Mouse (Mus musculus): Measurements from ENCODE around the gene Abraxas1. TPM values are rescaled to one million over a fixed set of nuclear protein-coding genes. Genes with fewer than 3 reads are reported as not detected.

Gene Abraxas1
- total and polyA plus RNA-seq, 2 experiments from 2014 or later = 7.3 to 8.7 TPM

DNA sequence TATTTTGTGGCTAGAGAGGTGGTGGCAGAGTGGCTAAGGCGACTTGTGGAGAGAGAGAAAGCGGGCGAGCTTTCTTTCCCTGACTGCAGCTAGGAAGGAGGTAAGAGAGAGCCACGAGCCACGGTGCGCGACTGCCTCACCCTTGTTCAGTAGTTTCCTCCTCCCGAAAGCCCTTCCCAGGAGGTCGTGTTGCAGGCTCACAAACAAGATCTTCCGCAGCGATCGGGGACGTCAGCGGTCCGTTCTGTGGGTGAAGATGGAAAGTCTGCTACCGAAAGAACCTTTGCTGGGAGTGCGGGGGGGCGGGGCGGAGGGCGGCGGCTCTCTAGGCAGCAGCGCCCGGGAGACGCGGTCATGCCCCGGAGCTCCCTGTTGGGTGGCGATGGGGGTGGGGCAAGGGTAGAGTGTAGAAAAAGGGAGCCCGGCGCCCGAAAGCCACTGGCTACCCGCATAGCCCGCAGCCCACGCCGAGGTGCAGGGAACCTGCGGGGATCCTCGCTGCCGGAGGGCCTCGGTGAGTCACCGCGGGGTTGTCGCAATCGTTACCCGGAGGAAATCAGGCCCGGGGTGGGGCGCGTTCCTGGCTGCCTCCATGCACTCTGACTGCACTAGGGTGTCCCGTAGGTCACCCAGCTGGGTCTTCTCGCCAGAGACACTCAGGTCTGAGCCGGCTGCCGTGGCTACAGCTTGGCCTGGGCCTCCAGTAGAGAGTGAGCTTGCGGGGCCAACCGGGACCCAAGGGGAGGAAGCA, 25.3 kb upstream of the Abraxas1 start:
- Histone ChIP-seq H3K4me2 (ENCODE audit: low read depth, low read length, poor library complexity, severe bottlenecking) (peak overlapping the region; percentile 99), H3K27ac (ENCODE audit: low read depth, low read length) (no peak overlapping the region), H3K27me3 (ENCODE audit: insufficient read depth, low read length) (peaks cover 39% of the 10 kb centered on the region), H3K36me3 (ENCODE audit: insufficient read depth, low read length) (no peaks in the 10 kb centered on the region), H3K4me3 (ENCODE audit: low read depth, low read length) (peak overlapping the region; percentile 61), H3K4me1 (ENCODE audit: insufficient read depth, low read length) (no peaks in the 10 kb centered on the region), H3K9me3 (ENCODE audit: low read length) (no peaks in the 10 kb centered on the region), H3K9ac (replicated peaks; ENCODE audit: low read length, poor library complexity, severe bottlenecking) (peak overlapping the region; percentile 62)
- no peak for TF ChIP-seq CTCF (IDR thresholded peaks at IDR 0.05)
- under 1% methylated on average over 50 of the region's 52 CpGs for WGBS
- DNase-seq (ENCODE audit: low spot score) (peak; percentile 14), ATAC-seq (ENCODE audit: low FRiP score) (peak; percentile 72)

DNA sequence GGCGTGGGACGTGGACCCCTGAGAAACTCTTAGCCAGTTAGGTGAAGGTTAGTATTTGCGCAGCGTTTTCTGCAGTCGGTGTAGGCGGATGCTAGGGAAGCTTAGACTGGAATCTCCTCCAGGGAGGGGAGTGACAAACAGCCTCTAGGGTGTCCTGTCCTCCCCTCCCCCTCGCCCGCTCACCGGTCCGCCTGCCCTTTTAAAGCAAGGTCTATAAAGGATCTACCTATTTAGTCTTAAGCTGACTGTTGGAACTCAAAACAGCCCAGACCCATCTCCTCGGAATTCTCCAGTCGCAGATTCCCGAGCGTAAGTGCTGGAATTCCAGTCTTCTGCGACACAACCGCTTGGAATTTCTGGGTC, 24.7 kb upstream of the Abraxas1 start, which contains the start of gene Gpat3:
Gene Gpat3 (plus strand): TSS at position 229 of the 363 bp plus-strand sequence.
- ATAC-seq (ENCODE audit: low FRiP score) (no peak), DNase-seq (ENCODE audit: low spot score) (peak; percentile 10)
- peak within 1 kb of the TSS; percentile 61 for H3K4me3 ChIP-seq (ENCODE audit: low read depth, low read length)
- peaks cover 39% of the 10 kb centered on the region for H3K27me3 ChIP-seq (ENCODE audit: insufficient read depth, low read length)
- H3K4me2 ChIP-seq (ENCODE audit: low read depth, low read length, poor library complexity, severe bottlenecking) = peak within 1 kb of the TSS; percentile 99
- no peaks in the 10 kb centered on the region for H3K9me3 ChIP-seq (ENCODE audit: low read length)
- no peak within 1 kb of the TSS for H3K27ac ChIP-seq (ENCODE audit: low read depth, low read length)
- H3K36me3 ChIP-seq (ENCODE audit: insufficient read depth, low read length) = no peaks in the 10 kb centered on the region
- TF ChIP-seq CTCF (IDR thresholded peaks at IDR 0.05) = no peak
- peak within 1 kb of the TSS; percentile 62 for H3K9ac ChIP-seq (replicated peaks; ENCODE audit: low read length, poor library complexity, severe bottlenecking)
- no peaks in the 10 kb centered on the region for H3K4me1 ChIP-seq (ENCODE audit: insufficient read depth, low read length)
- WGBS = under 1% methylated on average over 16 of the region's 16 CpGs

GRCm38 (mm10) chr5:100844485-100844884, 23.7 kb upstream of the Abraxas1 start:
- no peak overlapping the region for H3K9ac ChIP-seq (replicated peaks; ENCODE audit: low read length, poor library complexity, severe bottlenecking)
- 63% methylated on average over 3 of the region's 3 CpGs for whole genome bisulfite sequencing
- no peaks in the 10 kb centered on the region for H3K36me3 ChIP-seq (ENCODE audit: insufficient read depth, low read length)
- DNase-seq (ENCODE audit: low spot score) (no peak), ATAC-seq (ENCODE audit: low FRiP score) (no peak)
- TF ChIP-seq CTCF (IDR thresholded peaks at IDR 0.05) = no peak
- H3K4me3 ChIP-seq (ENCODE audit: low read depth, low read length) = no peak overlapping the region
- H3K4me2 ChIP-seq (ENCODE audit: low read depth, low read length, poor library complexity, severe bottlenecking) = no peak overlapping the region
- no peaks in the 10 kb centered on the region for H3K4me1 ChIP-seq (ENCODE audit: insufficient read depth, low read length)
- no peaks in the 10 kb centered on the region for H3K9me3 ChIP-seq (ENCODE audit: low read length)
- H3K27me3 ChIP-seq (ENCODE audit: insufficient read depth, low read length) = peaks cover 39% of the 10 kb centered on the region
- H3K27ac ChIP-seq (ENCODE audit: low read depth, low read length) = no peak overlapping the region

DNA sequence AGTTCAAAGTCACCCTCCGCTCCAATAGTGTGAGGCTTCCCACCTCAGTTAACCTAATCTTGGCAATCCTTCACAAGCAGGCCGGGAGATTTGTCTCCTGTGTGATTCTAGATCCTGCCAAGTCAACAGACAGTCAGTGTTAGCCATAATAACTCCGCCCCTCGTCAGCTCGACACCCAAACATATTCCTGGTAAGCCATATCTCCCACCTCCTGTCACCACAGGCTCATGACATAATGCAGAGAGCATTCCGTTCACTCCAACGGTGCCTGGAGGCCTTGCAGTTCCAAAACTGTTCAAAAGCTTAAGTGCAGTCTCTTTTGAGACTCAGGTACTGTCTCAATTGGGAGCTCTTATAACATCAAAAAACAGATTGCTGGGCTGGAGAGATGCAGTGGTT, 17.1 kb upstream of the Abraxas1 start:
- Histone ChIP-seq H3K4me1 (ENCODE audit: insufficient read depth, low read length) (no peaks in the 10 kb centered on the region), H3K27me3 (ENCODE audit: insufficient read depth, low read length) (peaks cover 1% of the 10 kb centered on the region; the same call in 1 of the 2 replicates), H3K9me3 (ENCODE audit: low read length) (no peaks in the 10 kb centered on the region), H3K4me3 (ENCODE audit: low read depth, low read length) (no peak overlapping the region), H3K27ac (ENCODE audit: low read depth, low read length) (no peak overlapping the region), H3K4me2 (ENCODE audit: low read depth, low read length, poor library complexity, severe bottlenecking) (no peak overlapping the region), H3K9ac (replicated peaks; ENCODE audit: low read length, poor library complexity, severe bottlenecking) (no peak overlapping the region), H3K36me3 (ENCODE audit: insufficient read depth, low read length) (no peaks in the 10 kb centered on the region)
- no peak for ATAC-seq (ENCODE audit: low FRiP score)
- no peak for DNase-seq (ENCODE audit: low spot score)
- TF ChIP-seq CTCF (IDR thresholded peaks at IDR 0.05) = no peak
- WGBS = 88% methylated on average over 7 of the region's 7 CpGs

GRCm38 (mm10) chr5:100835862-100836538, 15.2 kb upstream of the Abraxas1 start:
- Histone ChIP-seq H3K4me2 (ENCODE audit: low read depth, low read length, poor library complexity, severe bottlenecking) (no peak overlapping the region), H3K27ac (ENCODE audit: low read depth, low read length) (no peak overlapping the region), H3K4me1 (ENCODE audit: insufficient read depth, low read length) (no peaks in the 10 kb centered on the region), H3K9me3 (ENCODE audit: low read length) (no peaks in the 10 kb centered on the region), H3K4me3 (ENCODE audit: low read depth, low read length) (no peak overlapping the region), H3K27me3 (ENCODE audit: insufficient read depth, low read length) (no peaks in the 10 kb centered on the region), H3K9ac (replicated peaks; ENCODE audit: low read length, poor library complexity, severe bottlenecking) (no peak overlapping the region), H3K36me3 (ENCODE audit: insufficient read depth, low read length) (no peaks in the 10 kb centered on the region)
- no peak for TF ChIP-seq CTCF (IDR thresholded peaks at IDR 0.05)
- 64% methylated on average over 9 of the region's 9 CpGs for WGBS
- no peak for DNase-seq (ENCODE audit: low spot score)
- no peak for ATAC-seq (ENCODE audit: low FRiP score)

GRCm38 (mm10) chr5:100833841-100834240, 13.1 kb upstream of the Abraxas1 start:
- Histone ChIP-seq H3K27ac (ENCODE audit: low read depth, low read length) (no peak overlapping the region), H3K4me3 (ENCODE audit: low read depth, low read length) (no peak overlapping the region), H3K9ac (replicated peaks; ENCODE audit: low read length, poor library complexity, severe bottlenecking) (no peak overlapping the region), H3K4me2 (ENCODE audit: low read depth, low read length, poor library complexity, severe bottlenecking) (no peak overlapping the region), H3K4me1 (ENCODE audit: insufficient read depth, low read length) (no peaks in the 10 kb centered on the region), H3K9me3 (ENCODE audit: low read length) (no peaks in the 10 kb centered on the region), H3K27me3 (ENCODE audit: insufficient read depth, low read length) (no peaks in the 10 kb centered on the region), H3K36me3 (ENCODE audit: insufficient read depth, low read length) (no peaks in the 10 kb centered on the region)
- 85% methylated on average over 2 of the region's 2 CpGs for WGBS
- TF ChIP-seq CTCF (IDR thresholded peaks at IDR 0.05) = no peak
- ATAC-seq (ENCODE audit: low FRiP score) = no peak
- DNase-seq (ENCODE audit: low spot score) = no peak
